Mouse (Mus musculus) stomach, postnatal 0 days (tissue): ENCODE measurements around the gene Lnpk.

ENCODE experiments used
- CTCF ChIP-seq: IDR thresholded peaks from 2 replicates; pipeline ENCODE4 v1.5.1; 2016; ENCODE audit warnings: antibody characterized with exemption, low read depth, mild to moderate bottlenecking, moderate library complexity
- EP300 ChIP-seq: optimal IDR thresholded peaks from 2 replicates; pipeline ENCODE3; 2016; ENCODE audit warnings: antibody characterized with exemption

GRCm38 (mm10) chr2:74578843-74579489 lies at the start of gene Lnpk:
- no peak for TF ChIP-seq CTCF
- TF ChIP-seq EP300, result no peak
